Mouse (Mus musculus): ENCODE measurements around the gene Nap1l2. TPM values are rescaled to one million over a fixed set of nuclear protein-coding genes. Genes with fewer than 3 reads are reported as not detected.

The Nap1l2 gene
- polyA plus RNA-seq (2014; fragmentation: Illumina TruSeq; extraction: RNeasy Lipid Tissue Mini Kit (QIAGEN cat#74804); ENCODE audit: insufficient read depth, low read depth, low replicate concordance), result 0.12 TPM

DNA sequence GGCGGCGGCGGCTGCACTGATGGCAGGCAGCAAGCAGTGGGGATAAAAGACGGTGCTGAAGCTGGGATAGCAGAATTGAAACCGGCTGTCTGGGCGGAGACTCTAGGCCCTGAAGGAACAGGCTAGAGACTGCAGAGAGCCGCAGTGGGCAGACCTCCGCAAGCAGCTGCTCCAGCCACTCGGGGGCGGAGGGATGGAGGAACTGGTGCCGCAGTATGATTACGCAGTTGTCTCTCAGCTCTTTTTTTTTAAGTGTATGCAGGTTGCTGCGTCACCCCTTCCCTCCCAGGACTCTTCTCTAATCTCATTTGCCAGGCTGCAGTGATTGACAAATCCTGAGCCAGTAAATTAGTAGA lies at the start of gene Nap1l2:
Gene Nap1l2, minus strand, starts transcription at position 210 of the 356 bp plus-strand sequence.

Other genes starting within 250 kb of the Nap1l2 start
- not detected for gene Cdx4, start 134.8 kb upstream of the Nap1l2 start, polyA plus RNA-seq (2014; fragmentation: Illumina TruSeq; extraction: RNeasy Lipid Tissue Mini Kit (QIAGEN cat#74804); ENCODE audit: insufficient read depth, low read depth, low replicate concordance)
- 0.84 TPM for gene Chic1, start 169.8 kb upstream of the Nap1l2 start, polyA plus RNA-seq (2014; fragmentation: Illumina TruSeq; extraction: RNeasy Lipid Tissue Mini Kit (QIAGEN cat#74804); ENCODE audit: insufficient read depth, low read depth, low replicate concordance)
- not detected for gene Tsx, start 227.8 kb upstream of the Nap1l2 start, polyA plus RNA-seq (2014; fragmentation: Illumina TruSeq; extraction: RNeasy Lipid Tissue Mini Kit (QIAGEN cat#74804); ENCODE audit: insufficient read depth, low read depth, low replicate concordance)
- gene Gm26992, start 235.4 kb upstream of the Nap1l2 start, polyA plus RNA-seq (2014; fragmentation: Illumina TruSeq; extraction: RNeasy Lipid Tissue Mini Kit (QIAGEN cat#74804); ENCODE audit: insufficient read depth, low read depth, low replicate concordance), result not detected

All from lung, adult 10 weeks (tissue).